Mouse (Mus musculus) lung, adult 2 months (tissue): ENCODE data around the gene Gemin7. TPM values are rescaled to one million over a fixed set of nuclear protein-coding genes. Genes with fewer than 3 reads are reported as not detected.

Experiments used
- DNase-seq: peaks from one replicate; pipeline ENCODE4 v3.0.0; 2022
- H3K4me1 ChIP-seq: fragments of 200-500 bp; 2 replicates; pipeline ENCODE4 v1.6.1; 2011; ENCODE audit warnings: low read length; ENCODE audit not compliant: control insufficient read depth, insufficient read depth
- H3K4me3 ChIP-seq: fragments of 200-500 bp; replicated peaks from 2 replicates; pipeline ENCODE3; 2011; ENCODE audit warnings: low read depth, mild to moderate bottlenecking, control low read depth, low read length; ENCODE audit errors: extremely low read depth
- CTCF ChIP-seq: fragments of 200-500 bp; IDR thresholded peaks from 2 replicates; pipeline ENCODE4 v1.5.1; 2011; ENCODE audit warnings: mild to moderate bottlenecking, low read length, control low read depth; ENCODE audit not compliant: insufficient read depth
- POLR2A ChIP-seq: fragments of 200-500 bp; IDR thresholded peaks from 2 replicates; pipeline ENCODE4 v1.6.1; 2011; ENCODE audit warnings: low read depth, mild to moderate bottlenecking, control low read depth, low read length, borderline replicate concordance; ENCODE audit errors: extremely low read depth
- WGBS: fragments of 180-500 bp; shearing (Covaris S2); methylation state at CpG from one replicate; pipeline ENCODE4 v1.1.7; 2018; 5-methylcytosine and 5-hydroxymethylcytosine counted together
- polyA plus RNA-seq: library from polyadenylated mRNA; depleted of rRNA; stranded (reverse); fragments of >200 nt; gene quantifications from 2 replicates; pipeline ENCODE4 v1.2.3, GENCODE M21; 2012

The Gemin7 gene
- polyA plus RNA-seq, 1 experiment, result 99.2 TPM

GRCm38 (mm10) chr7:19554168-19554567, 23.2 kb downstream of the Gemin7 start:
- TF ChIP-seq CTCF (no peak), POLR2A (no peak)
- DNase-seq, result no peak
- Histone ChIP-seq H3K4me3 (no peak overlapping the region), H3K4me1 (peaks cover 12% of the 10 kb centered on the region)
- WGBS, result 62% methylated on average over 1 of the region's 1 CpGs

- no peak overlapping the region for H3K4me3 ChIP-seq
- 43% methylated on average over 2 of the region's 2 CpGs for WGBS
- peaks cover 3% of the 10 kb centered on the region for H3K4me1 ChIP-seq
- DNase-seq, result no peak
- TF ChIP-seq CTCF, result no peak
- TF ChIP-seq POLR2A, result no peak
These were observed 25.0 kb downstream of the Gemin7 start for GRCm38 (mm10) chr7:19552443-19552842.

- TF ChIP-seq POLR2A, result no peak
- TF ChIP-seq CTCF, result no peak
- 72% methylated on average over 5 of the region's 5 CpGs for WGBS
- Histone ChIP-seq H3K4me1 (peaks cover 2% of the 10 kb centered on the region), H3K4me3 (no peak overlapping the region)
- no peak for DNase-seq
These were observed 25.8 kb downstream of the Gemin7 start for GRCm38 (mm10) chr7:19551634-19552033.

GRCm38 (mm10) chr7:19549394-19549793, 28.0 kb downstream of the Gemin7 start:
- 64% methylated on average over 10 of the region's 10 CpGs for WGBS
- no peak for DNase-seq
- no peak for TF ChIP-seq CTCF
- H3K4me1 ChIP-seq, result peaks cover 13% of the 10 kb centered on the region
- no peak overlapping the region for H3K4me3 ChIP-seq

- no peak for DNase-seq
- Histone ChIP-seq H3K4me1 (peaks cover 18% of the 10 kb centered on the region), H3K4me3 (no peak overlapping the region)
- WGBS, result 58% methylated on average over 2 of the region's 2 CpGs
- TF ChIP-seq CTCF (no peak), POLR2A (no peak)
These were observed 29.9 kb downstream of the Gemin7 start for GRCm38 (mm10) chr7:19547344-19547969.

GRCm38 (mm10) chr7:19546007-19546406, 31.4 kb downstream of the Gemin7 start:
- no peak for DNase-seq
- no peak overlapping the region for H3K4me3 ChIP-seq
- no peak for TF ChIP-seq POLR2A
- no peak for TF ChIP-seq CTCF
- whole genome bisulfite sequencing, result 6% methylated on average over 3 of the region's 3 CpGs
- peaks cover 27% of the 10 kb centered on the region for H3K4me1 ChIP-seq

- TF ChIP-seq POLR2A, result no peak
- peak; percentile 49 for TF ChIP-seq CTCF
- no peak for DNase-seq
- H3K4me1 ChIP-seq, result peaks cover 32% of the 10 kb centered on the region
- WGBS, result 31% methylated on average over 6 of the region's 6 CpGs
- H3K4me3 ChIP-seq, result no peak overlapping the region
These were observed 33.8 kb downstream of the Gemin7 start for GRCm38 (mm10) chr7:19543584-19543983.

- TF ChIP-seq CTCF (no peak), POLR2A (no peak)
- H3K4me3 ChIP-seq, result no peak overlapping the region
- H3K4me1 ChIP-seq, result peaks cover 32% of the 10 kb centered on the region
- no peak for DNase-seq
- 55% methylated on average over 8 of the region's 8 CpGs for WGBS
These were observed 35.2 kb downstream of the Gemin7 start for GRCm38 (mm10) chr7:19542155-19542691.

- Histone ChIP-seq H3K4me1 (peaks cover 31% of the 10 kb centered on the region), H3K4me3 (no peak overlapping the region)
- no peak for DNase-seq
- TF ChIP-seq CTCF (no peak), POLR2A (no peak)
- 64% methylated on average over 7 of the region's 7 CpGs for WGBS
These were observed 35.7 kb downstream of the Gemin7 start for GRCm38 (mm10) chr7:19541681-19542154.

GRCm38 (mm10) chr7:19540771-19541566, 36.4 kb downstream of the Gemin7 start:
- TF ChIP-seq CTCF (no peak), POLR2A (no peak)
- Histone ChIP-seq H3K4me1 (peaks cover 23% of the 10 kb centered on the region), H3K4me3 (no peak overlapping the region)
- WGBS, result 46% methylated on average over 2 of the region's 2 CpGs
- DNase-seq, result peak; percentile 59

GRCm38 (mm10) chr7:19534676-19535075, 42.7 kb downstream of the Gemin7 start:
- TF ChIP-seq POLR2A (no peak), CTCF (no peak)
- 89% methylated on average over 10 of the region's 10 CpGs for WGBS
- no peak for DNase-seq
- Histone ChIP-seq H3K4me1 (no peaks in the 10 kb centered on the region), H3K4me3 (no peak overlapping the region)
